Mouse (Mus musculus) heart, embryonic 15.5 days (tissue): Measurements from ENCODE around the gene Josd1. TPM values are rescaled to one million over a fixed set of nuclear protein-coding genes. Genes with fewer than 3 reads are reported as not detected.

Source experiments
- ATAC-seq: fragments of 200-750 bp; cut with Nextera tagmentation; replicated peaks from 2 replicates; pipeline ENCODE4 v1.8.0; 2017; ENCODE audit warnings: low read depth, moderate TSS enrichment; ENCODE audit not compliant: insufficient number of reproducible peaks, insufficient read depth, low FRiP score
- H3K27ac ChIP-seq: fragments of 300-500 bp; sonication (generic); 2 replicates; pipeline ENCODE4 v1.5.1; 2015; ENCODE audit warnings: mild to moderate bottlenecking, inconsistent platforms
- H3K27me3 ChIP-seq: fragments of 300-500 bp; sonication (generic); 2 replicates; pipeline ENCODE4 v1.6.1; 2015; ENCODE audit warnings: inconsistent platforms
- H3K36me3 ChIP-seq: fragments of 300-500 bp; sonication (generic); 2 replicates; pipeline ENCODE4 v1.6.1; 2015; ENCODE audit warnings: mild to moderate bottlenecking, inconsistent platforms
- H3K4me1 ChIP-seq: fragments of 300-500 bp; sonication (generic); replicated peaks from 2 replicates; pipeline ENCODE4 v1.6.1; 2015; ENCODE audit warnings: inconsistent platforms
- H3K4me2 ChIP-seq: fragments of 300-500 bp; sonication (generic); 2 replicates; pipeline ENCODE4 v1.6.1; 2015; ENCODE audit warnings: inconsistent platforms, mild to moderate bottlenecking, moderate library complexity
- H3K4me3 ChIP-seq: fragments of 300-500 bp; sonication (generic); 2 replicates; pipeline ENCODE4 v1.5.1; 2015; ENCODE audit warnings: mild to moderate bottlenecking, inconsistent platforms
- H3K9ac ChIP-seq: fragments of 300-500 bp; sonication (generic); 2 replicates; pipeline ENCODE4 v1.6.1; 2015; ENCODE audit warnings: mild to moderate bottlenecking, inconsistent platforms
- H3K9me3 ChIP-seq: fragments of 300-500 bp; sonication (generic); replicated peaks from 2 replicates; pipeline ENCODE4 v1.6.1; 2016; ENCODE audit warnings: inconsistent platforms
- WGBS: fragments of 180-500 bp; shearing (Covaris S2); methylation state at CpG from one replicate; pipeline ENCODE4 v1.1.7; 2015; ENCODE audit warnings: mixed read lengths; 5-methylcytosine and 5-hydroxymethylcytosine counted together
- polyA plus RNA-seq: library from polyadenylated mRNA; unstranded; fragments of >200 nt; fragmentation: Nextera tagmentation; extraction: Ambion mirVana; gene quantifications from 2 replicates; pipeline ENCODE4 v1.2.1, GENCODE M21; 2015

Josd1 gene
- polyA plus RNA-seq, 1 experiment from 2014 or later, result 20.6 TPM

DNA sequence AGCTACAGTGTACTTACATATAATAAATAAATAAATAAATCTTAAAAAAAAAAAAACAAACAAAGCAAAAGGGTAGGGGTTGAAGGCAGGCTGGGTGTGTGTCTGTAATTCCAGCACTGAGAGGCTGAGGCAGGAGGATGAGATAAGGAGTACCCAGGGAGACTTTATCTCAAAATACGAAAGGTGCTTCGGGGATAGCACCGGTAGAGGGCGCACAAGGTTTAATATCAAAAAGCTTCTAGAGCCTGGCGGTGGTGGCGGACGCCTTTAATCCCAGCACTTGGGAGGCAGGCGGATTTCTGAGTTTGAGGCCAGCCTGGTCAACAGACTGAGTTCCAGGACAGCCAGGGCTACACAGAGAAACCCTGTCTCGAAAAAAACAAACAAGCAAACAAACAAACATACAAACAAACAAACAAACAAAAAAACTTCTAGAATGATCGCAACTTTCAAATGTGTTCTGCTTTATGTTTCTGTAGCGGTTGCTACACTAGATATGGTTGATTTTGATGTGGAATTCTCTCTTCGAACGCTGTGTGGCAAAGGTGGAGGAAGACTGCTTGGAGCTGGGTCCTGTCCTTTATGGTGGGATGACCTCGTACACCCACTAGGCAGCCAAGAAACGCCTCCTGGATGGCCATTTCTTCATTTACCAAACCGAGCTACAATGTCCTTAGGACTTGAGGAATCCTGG is 29.7 kb downstream of the Josd1 start:
- Histone ChIP-seq H3K27ac (peak overlapping the region; percentile 93), H3K4me3 (peak overlapping the region; percentile 81), H3K27me3 (no peaks in the 10 kb centered on the region), H3K36me3 (no peaks in the 10 kb centered on the region; the same call in 1 of the 2 replicates), H3K4me1 (peaks cover 15% of the 10 kb centered on the region), H3K9ac (peak overlapping the region; percentile 60), H3K9me3 (no peaks in the 10 kb centered on the region), H3K4me2 (peak overlapping the region; percentile 98)
- 3% methylated on average over 16 of the region's 16 CpGs for WGBS
- ATAC-seq, result no peak

DNA sequence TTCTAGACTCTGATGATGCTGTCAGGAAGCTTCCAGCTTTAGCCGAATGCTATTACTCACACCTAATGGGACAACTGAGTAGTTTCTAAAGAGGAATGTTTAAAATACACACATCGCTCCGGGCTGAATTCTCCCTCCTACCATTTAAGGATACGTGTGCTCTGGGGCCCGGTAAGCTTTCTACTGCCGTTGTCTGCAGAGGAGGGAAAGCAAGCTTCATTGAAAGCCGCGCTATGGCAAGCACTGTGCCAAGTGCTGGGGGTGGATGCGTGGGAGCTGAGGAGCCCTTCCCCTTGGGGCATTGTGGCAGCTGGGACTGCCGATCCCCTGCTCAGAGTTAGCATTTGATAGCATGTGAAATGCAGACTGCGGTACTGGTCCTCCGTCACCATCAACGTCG is 31.3 kb downstream of the Josd1 start:
- Histone ChIP-seq H3K36me3 (no peaks in the 10 kb centered on the region), H3K4me1 (peaks cover 15% of the 10 kb centered on the region), H3K4me3 (no peak overlapping the region), H3K27ac (no peak overlapping the region), H3K4me2 (no peak overlapping the region), H3K9ac (no peak overlapping the region), H3K9me3 (0 out of 2 replicates have a peak, but pooled peaks cover 3% of the 10 kb centered on the region), H3K27me3 (no peaks in the 10 kb centered on the region)
- ATAC-seq, result no peak
- WGBS, result 88% methylated on average over 14 of the region's 14 CpGs

DNA sequence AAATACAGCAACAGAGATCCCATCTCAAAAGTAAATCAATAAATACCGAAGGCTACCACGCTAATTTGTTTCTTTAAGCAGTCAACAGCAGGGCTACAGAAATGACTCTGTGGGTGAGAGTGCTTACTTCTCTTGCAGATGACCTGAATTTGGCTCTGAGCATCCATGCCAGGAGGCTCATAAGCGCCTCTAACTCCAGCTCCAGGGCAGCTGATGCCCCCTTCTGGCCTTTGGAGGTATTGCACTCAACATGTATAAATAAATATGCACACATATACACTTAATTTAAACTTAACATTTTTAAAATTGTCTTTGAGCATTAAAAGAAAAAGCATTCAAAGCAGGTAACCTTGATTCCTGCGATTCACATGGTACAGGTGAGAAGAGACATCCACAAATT is 36.2 kb downstream of the Josd1 start:
- H3K4me3 ChIP-seq, result no peak overlapping the region
- H3K9me3 ChIP-seq, result 0 out of 2 replicates have a peak, but pooled peaks cover 3% of the 10 kb centered on the region
- WGBS, result 76% methylated on average over 4 of the region's 4 CpGs
- no peaks in the 10 kb centered on the region for H3K4me1 ChIP-seq
- H3K36me3 ChIP-seq, result no peaks in the 10 kb centered on the region
- no peak overlapping the region for H3K27ac ChIP-seq
- no peak for ATAC-seq
- no peaks in the 10 kb centered on the region for H3K27me3 ChIP-seq
- H3K9ac ChIP-seq, result no peak overlapping the region
- no peak overlapping the region for H3K4me2 ChIP-seq

DNA sequence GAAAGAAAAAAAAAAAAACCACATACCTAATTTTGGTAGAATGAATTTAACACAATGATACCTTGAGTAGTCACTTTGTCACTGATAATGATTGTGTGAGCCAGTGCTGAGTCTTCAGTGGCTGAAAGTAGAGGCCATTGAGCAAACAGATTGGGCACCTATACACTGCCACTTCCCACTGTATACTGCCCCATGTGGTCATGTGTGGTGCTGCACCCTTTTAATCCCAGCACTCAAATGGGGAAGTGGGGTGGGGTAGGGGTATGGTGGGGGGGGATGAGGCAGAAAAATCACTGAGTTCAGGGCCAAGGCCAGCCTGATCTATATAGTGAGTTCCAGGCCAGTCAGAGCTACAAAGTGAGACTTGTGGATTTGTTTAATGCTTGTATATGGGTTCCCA is 37.1 kb downstream of the Josd1 start:
- Histone ChIP-seq H3K27ac (no peak overlapping the region), H3K4me3 (no peak overlapping the region), H3K36me3 (no peaks in the 10 kb centered on the region), H3K9me3 (0 out of 2 replicates have a peak, but pooled peaks cover 3% of the 10 kb centered on the region), H3K9ac (no peak overlapping the region), H3K4me1 (no peaks in the 10 kb centered on the region), H3K27me3 (no peaks in the 10 kb centered on the region), H3K4me2 (no peak overlapping the region)
- ATAC-seq, result no peak

DNA sequence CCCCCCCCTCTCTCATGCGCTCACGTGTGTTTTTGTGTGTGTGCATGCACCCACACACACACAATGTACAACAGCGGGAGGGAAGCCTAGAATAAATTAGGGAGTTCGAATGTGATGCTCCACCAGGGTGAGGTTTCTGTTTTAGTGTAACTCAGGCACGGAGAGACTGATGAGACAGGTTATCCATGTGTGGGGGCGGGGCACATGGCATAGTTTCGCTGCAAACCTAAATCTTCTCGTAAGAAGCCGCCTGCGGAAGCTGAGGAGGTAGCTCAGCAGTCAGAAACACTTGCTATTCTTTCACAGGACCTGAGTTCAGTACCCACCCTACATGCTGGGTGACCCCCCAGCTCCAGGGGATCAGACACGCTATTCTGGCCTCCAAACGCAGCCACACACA is 39.6 kb downstream of the Josd1 start:
- no peak overlapping the region for H3K4me2 ChIP-seq
- no peak overlapping the region for H3K27ac ChIP-seq
- no peak overlapping the region for H3K9ac ChIP-seq
- no peak for ATAC-seq
- WGBS, result 84% methylated on average over 12 of the region's 12 CpGs
- 0 out of 2 replicates have a peak, but pooled peaks cover 3% of the 10 kb centered on the region for H3K9me3 ChIP-seq
- no peaks in the 10 kb centered on the region for H3K36me3 ChIP-seq
- H3K27me3 ChIP-seq, result no peaks in the 10 kb centered on the region
- no peaks in the 10 kb centered on the region for H3K4me1 ChIP-seq
- H3K4me3 ChIP-seq, result no peak overlapping the region

DNA sequence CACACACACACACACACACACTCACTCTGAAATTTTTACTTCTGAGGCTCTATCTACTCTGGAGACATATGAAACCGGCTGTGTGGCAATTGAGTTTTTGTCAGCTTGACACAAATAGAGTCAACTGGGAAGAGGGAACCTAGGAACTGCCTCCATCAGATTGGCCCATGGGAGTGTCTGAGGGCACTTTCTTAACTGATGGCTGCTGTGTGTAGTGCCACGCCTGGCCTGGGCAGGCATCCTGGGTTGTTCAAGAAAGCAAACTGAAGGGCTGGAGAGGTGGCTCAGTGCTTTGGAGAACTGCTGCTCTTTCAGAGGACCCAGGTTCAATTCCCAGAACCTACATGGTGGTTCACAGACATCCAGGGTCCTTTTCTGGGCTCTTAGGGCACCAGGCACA is 42.2 kb downstream of the Josd1 start:
- Histone ChIP-seq H3K9me3 (no peaks in the 10 kb centered on the region), H3K4me3 (no peak overlapping the region), H3K27ac (no peak overlapping the region), H3K9ac (no peak overlapping the region), H3K27me3 (no peaks in the 10 kb centered on the region), H3K4me1 (no peaks in the 10 kb centered on the region), H3K4me2 (no peak overlapping the region), H3K36me3 (no peaks in the 10 kb centered on the region)
- ATAC-seq, result no peak
- 70% methylated on average over 2 of the region's 2 CpGs for WGBS

DNA sequence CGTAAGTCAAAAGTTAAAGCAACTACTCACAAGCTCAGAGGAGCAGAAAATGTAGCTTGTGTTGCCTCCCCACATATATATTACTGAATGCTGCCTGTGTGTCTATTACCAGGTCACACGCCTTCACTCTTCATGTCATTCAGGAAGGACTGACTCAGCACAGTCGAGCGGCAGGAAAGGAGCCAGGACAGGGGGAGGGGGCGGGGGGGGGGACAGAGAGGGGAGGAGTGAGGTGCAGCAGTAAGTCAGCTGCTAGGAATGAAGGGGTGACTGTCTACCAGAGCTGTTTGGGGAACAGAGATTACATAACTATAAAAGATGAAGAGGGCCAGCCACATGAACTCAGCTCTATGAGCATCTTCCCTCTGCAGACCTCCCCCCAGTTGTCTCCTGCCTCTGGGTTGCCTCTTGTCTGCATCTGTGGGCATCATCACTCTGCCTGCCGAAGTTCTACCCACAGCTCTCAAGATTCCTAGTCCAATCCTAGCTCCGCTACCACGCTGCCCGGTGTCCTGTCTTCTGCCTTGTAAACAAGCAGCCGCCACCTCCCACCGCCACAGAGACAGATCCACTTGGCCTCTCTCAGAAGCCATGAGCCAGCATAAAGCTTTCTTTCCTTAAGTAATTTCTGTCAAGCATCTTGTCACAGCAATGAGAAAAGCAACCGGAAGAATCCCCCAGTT is 46.4 kb downstream of the Josd1 start:
- WGBS, result 56% methylated on average over 12 of the region's 12 CpGs

DNA sequence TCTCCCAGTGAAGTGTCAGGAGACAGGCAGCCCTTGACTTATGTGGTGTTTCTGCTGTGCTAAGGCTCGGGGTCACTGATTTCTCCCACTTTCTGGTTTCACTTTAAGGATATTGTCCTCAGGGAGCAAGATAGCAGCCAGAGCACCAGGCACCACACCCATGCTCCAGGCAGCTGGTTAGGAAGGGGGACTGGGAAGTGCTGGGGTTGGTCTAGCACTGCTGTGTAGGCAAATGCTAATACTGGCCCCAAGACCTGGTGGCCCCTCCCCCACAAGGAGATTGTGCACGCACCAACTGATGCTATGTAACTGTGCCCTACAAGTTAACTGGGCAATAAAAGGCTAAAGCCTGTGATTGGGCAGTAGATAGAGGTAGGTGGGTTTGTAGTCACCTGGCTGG is 57.2 kb downstream of the Josd1 start:
- H3K4me3 ChIP-seq, result no peak overlapping the region
- WGBS, result 54% methylated on average over 2 of the region's 2 CpGs
- H3K27me3 ChIP-seq, result no peaks in the 10 kb centered on the region
- H3K4me1 ChIP-seq, result no peaks in the 10 kb centered on the region
- H3K9ac ChIP-seq, result no peak overlapping the region
- H3K27ac ChIP-seq, result no peak overlapping the region
- no peak for ATAC-seq
- H3K9me3 ChIP-seq, result no peaks in the 10 kb centered on the region
- H3K36me3 ChIP-seq, result no peaks in the 10 kb centered on the region; the same call in 1 of the 2 replicates
- H3K4me2 ChIP-seq, result no peak overlapping the region

More for the DNA sequence above, 46.4 kb downstream of the Josd1 start:
- ATAC-seq, result no peak
- H3K4me2 ChIP-seq, result no peak overlapping the region
- H3K27ac ChIP-seq, result no peak overlapping the region
- no peaks in the 10 kb centered on the region for H3K9me3 ChIP-seq
- no peaks in the 10 kb centered on the region for H3K4me1 ChIP-seq
- no peaks in the 10 kb centered on the region for H3K36me3 ChIP-seq
- no peak overlapping the region for H3K4me3 ChIP-seq
- H3K9ac ChIP-seq, result no peak overlapping the region
- no peaks in the 10 kb centered on the region for H3K27me3 ChIP-seq

Other genes starting within 250 kb of the Josd1 start
- gene Csnk1e, start 232.4 kb downstream of the Josd1 start, polyA plus RNA-seq, result 74.9 and 81.9 TPM in 2 replicates
- gene Kcnj4, start 182.7 kb downstream of the Josd1 start, polyA plus RNA-seq, result 0.20 and 0.34 TPM in 2 replicates
- gene Kdelr3, start 171.5 kb downstream of the Josd1 start, polyA plus RNA-seq, result 62.9 and 83.1 TPM in 2 replicates
- 28.5 and 34.2 TPM in 2 replicates for gene Ddx17, start 141.2 kb downstream of the Josd1 start, polyA plus RNA-seq
- gene Dmc1, start 82.8 kb downstream of the Josd1 start, polyA plus RNA-seq, result 1.3 and 1.5 TPM in 2 replicates
- 0.39 and 0.81 TPM in 2 replicates for gene Fam227a, start 29.0 kb downstream of the Josd1 start, polyA plus RNA-seq
- gene Cby1, start 28.7 kb downstream of the Josd1 start, polyA plus RNA-seq, result 51.0 and 52.5 TPM in 2 replicates
- 218 and 234 TPM in 2 replicates for gene Tomm22, start 17.1 kb downstream of the Josd1 start, polyA plus RNA-seq
- 23.7 and 30.0 TPM in 2 replicates for gene Gtpbp1, start 2.9 kb upstream of the Josd1 start, polyA plus RNA-seq
- 4.7 and 6.2 TPM in 2 replicates for gene Sun2, start 54.6 kb upstream of the Josd1 start, polyA plus RNA-seq
- gene Dnal4, start 89.9 kb upstream of the Josd1 start, polyA plus RNA-seq, result 37.2 and 46.0 TPM in 2 replicates
- 1.8 and 3.6 TPM in 2 replicates for gene Nptxr, start 116.8 kb upstream of the Josd1 start, polyA plus RNA-seq
- gene Npcd, start 146.3 kb upstream of the Josd1 start, polyA plus RNA-seq, result 0.27 TPM in 1 of 2 replicates, not detected in the other
- gene Cbx6, start 146.8 kb upstream of the Josd1 start, polyA plus RNA-seq, result 52.1 and 65.7 TPM in 2 replicates
- gene Apobec3, start 203.7 kb upstream of the Josd1 start, polyA plus RNA-seq, result 13.8 and 36.7 TPM in 2 replicates